21 mouse cellular contexts compared by ENCODE assay signal in the genomic region with DNA sequence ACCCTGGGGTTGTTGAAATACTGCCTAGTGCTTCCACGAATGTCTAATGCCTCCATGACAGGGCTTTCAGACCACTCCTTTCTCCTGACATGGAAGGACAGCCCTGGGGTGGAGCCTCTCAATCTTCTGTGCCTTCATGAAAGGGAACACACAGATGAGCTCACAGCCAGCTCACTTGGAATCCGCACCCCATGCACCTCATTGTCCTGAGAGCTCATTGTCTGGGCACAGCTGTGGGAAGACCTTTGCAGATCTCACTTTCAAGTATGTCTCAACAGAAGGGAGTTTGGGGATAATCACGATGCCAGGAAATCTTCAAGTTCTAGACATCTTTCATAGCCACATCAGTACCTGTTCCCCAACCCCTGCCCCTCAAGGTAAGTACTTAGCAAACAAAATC. TPM values are rescaled to one million over a fixed set of nuclear protein-coding genes. Genes with fewer than 3 reads are reported as not detected.
"Had no signal": no experiment of that assay in that cellular context is flagged by ENCODE, and none has a peak within 500 bp of the region (broad histone marks: within the 10 kb centered on the region; RNA-seq: fewer than 3 reads in every experiment).

No protein-coding gene starts in this region.

- H3K9ac ChIP-seq: neural tube, embryonic 12.5 days; neural tube, embryonic 13.5 days; neural tube, embryonic 15.5 days; stomach, embryonic 15.5 days had no signal

- H3K4me2 ChIP-seq: neural tube, embryonic 12.5 days; neural tube, embryonic 13.5 days; neural tube, embryonic 15.5 days; stomach, embryonic 15.5 days had no signal

- H3K9me3 ChIP-seq: neural tube, embryonic 12.5 days; neural tube, embryonic 13.5 days; neural tube, embryonic 15.5 days; stomach, embryonic 15.5 days had no signal

- H3K36me3 ChIP-seq: neural tube, embryonic 12.5 days; neural tube, embryonic 13.5 days; neural tube, embryonic 15.5 days; stomach, embryonic 15.5 days had no signal

- H3K27me3 ChIP-seq: neural tube, embryonic 12.5 days; neural tube, embryonic 13.5 days; neural tube, embryonic 15.5 days; stomach, embryonic 15.5 days had no signal

- DNase-seq: retina, postnatal 1 day; right cerebral cortex, adult 18-20 months; right cerebral cortex, postnatal 14 days; right cerebral cortex, postnatal 25 days; right cerebral cortex, postnatal 4 days; spleen, adult 18-20 months; thymus, adult 18-20 months; thymus, adult 2 months; thymus, postnatal 14 days; thymus, postnatal 25 days; thymus, postnatal 36 days; thymus, postnatal 4 days had no signal

- H3K4me3 ChIP-seq: neural tube, embryonic 12.5 days; neural tube, embryonic 13.5 days; neural tube, embryonic 15.5 days; stomach, embryonic 15.5 days had no signal

- H3K27ac ChIP-seq: neural tube, embryonic 12.5 days; neural tube, embryonic 13.5 days; neural tube, embryonic 15.5 days; stomach, embryonic 15.5 days; stomach, postnatal 0 days had no signal

- H3K4me1 ChIP-seq: neural tube, embryonic 12.5 days; neural tube, embryonic 13.5 days; neural tube, embryonic 15.5 days; stomach, embryonic 15.5 days had no signal

RNA-seq across cellular contexts. Expression of gene Pirt, which starts 16.5 kb away (rescaled TPM):
- polyA plus RNA-seq: spleen, adult 2 months; testis, adult 2 months; thymus, postnatal 0 days had no signal

RNA-seq across cellular contexts. Expression of gene Tmem238l, which starts 28.1 kb away (rescaled TPM):
- polyA plus RNA-seq: neural tube, embryonic 12.5 days; neural tube, embryonic 13.5 days; neural tube, embryonic 14.5 days; neural tube, embryonic 15.5 days; spleen, adult 2 months; testis, adult 2 months had no signal
